Mouse (Mus musculus): ENCODE results near the gene Cabp4. TPM values are rescaled to one million over a fixed set of nuclear protein-coding genes. Genes with fewer than 3 reads are reported as not detected.

The Cabp4 gene
- polyA plus RNA-seq, 2 experiments: 0.15 TPM; not detected in 1

DNA sequence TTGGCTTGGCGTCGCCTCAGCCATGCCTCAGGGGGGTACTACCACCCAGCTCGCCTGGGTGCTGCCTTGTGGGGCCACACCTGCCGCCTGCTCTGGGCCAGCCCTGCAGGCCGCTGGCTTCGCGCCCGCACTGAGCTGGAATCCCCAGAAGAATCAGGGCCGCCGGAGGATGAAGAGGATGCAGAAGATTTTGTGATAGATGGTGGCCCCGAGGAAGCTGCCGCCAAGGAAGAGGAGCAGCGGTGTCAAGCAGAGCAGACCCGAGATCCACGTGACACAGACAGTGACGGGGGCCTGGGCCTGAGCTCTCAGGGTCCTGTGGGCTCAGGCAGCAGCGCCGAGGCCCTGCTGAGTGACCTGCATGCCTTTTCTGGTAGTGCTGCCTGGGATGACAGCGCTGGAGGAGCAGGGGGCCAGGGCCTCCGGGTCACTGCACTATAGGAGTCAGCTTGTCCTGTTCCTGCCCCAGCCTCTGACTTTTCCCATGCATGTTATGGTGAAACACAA lies 12.3 kb upstream of the Cabp4 start:
- Histone ChIP-seq H3K27ac (no peak overlapping the region), H3K4me2 (ENCODE audit: low read depth) (no peak overlapping the region), H3K4me3 (ENCODE audit: insufficient read depth in 1 of 2, low read depth in 2 of 2, low read length in 2 of 2) (no peak overlapping the region), H3K4me1 (replicated peaks; ENCODE audit: control insufficient read depth in 2 of 2, insufficient read depth in 2 of 2, low read length in 1 of 2) (no peaks in the 10 kb centered on the region; a peak in 2 of 4 replicates), H3K9me3 (ENCODE audit: control insufficient read depth, low read length) (no peaks in the 10 kb centered on the region), H3K36me3 (replicated peaks; ENCODE audit: control insufficient read depth, insufficient read depth, low read depth) (peaks cover 10% of the 10 kb centered on the region), H3K9ac (replicated peaks) (no peak overlapping the region), H3K27me3 (ENCODE audit: control insufficient read depth, insufficient read depth, low read length) (no peaks in the 10 kb centered on the region)
- no peak for DNase-seq (ENCODE audit: low read depth in 3 of 3, low spot score in 3 of 3)
- 75% methylated on average over 20 of the region's 20 CpGs for WGBS (ENCODE audit: insufficient replicate concordance)
- TF ChIP-seq EP300 (IDR thresholded peaks at IDR 0.05; ENCODE audit: low read depth) (no peak), CTCF (IDR thresholded peaks at IDR 0.05; ENCODE audit: low read depth) (no peak)
- ATAC-seq (ENCODE audit: insufficient read depth): no peak

- Histone ChIP-seq H3K4me1 (replicated peaks; ENCODE audit: control insufficient read depth in 2 of 2, insufficient read depth in 2 of 2, low read length in 1 of 2) (no peaks in the 10 kb centered on the region; a peak in 2 of 4 replicates), H3K9ac (replicated peaks) (no peak overlapping the region; the same call in 1 of the 2 replicates), H3K4me3 (ENCODE audit: insufficient read depth in 1 of 2, low read depth in 2 of 2, low read length in 2 of 2) (peak overlapping the region in 1 of 2 experiments; percentile 4; a peak in 1 of 4 replicates), H3K9me3 (ENCODE audit: control insufficient read depth, low read length) (no peaks in the 10 kb centered on the region), H3K36me3 (replicated peaks; ENCODE audit: control insufficient read depth, insufficient read depth, low read depth) (peaks cover 14% of the 10 kb centered on the region), H3K27me3 (ENCODE audit: control insufficient read depth, insufficient read depth, low read length) (no peaks in the 10 kb centered on the region), H3K4me2 (ENCODE audit: low read depth) (peak overlapping the region; percentile 8), H3K27ac (no peak overlapping the region)
- DNase-seq (ENCODE audit: low read depth in 3 of 3, low spot score in 3 of 3) (no peak), ATAC-seq (ENCODE audit: insufficient read depth) (no peak)
- TF ChIP-seq EP300 (IDR thresholded peaks at IDR 0.05; ENCODE audit: low read depth) (no peak), CTCF (IDR thresholded peaks at IDR 0.05; ENCODE audit: low read depth) (no peak)
- WGBS (ENCODE audit: insufficient replicate concordance): 49% methylated on average over 6 of the region's 6 CpGs
Observed at GRCm38 (mm10) chr19:4155223-4156072, 11.6 kb upstream of the Cabp4 start.

- ATAC-seq (ENCODE audit: insufficient read depth): peak; percentile 34; the same call in 1 of the 2 replicates
- no peaks in the 10 kb centered on the region for H3K27me3 ChIP-seq (ENCODE audit: control insufficient read depth, insufficient read depth, low read length)
- no peak overlapping the region for H3K27ac ChIP-seq
- peaks cover 14% of the 10 kb centered on the region for H3K36me3 ChIP-seq (replicated peaks; ENCODE audit: control insufficient read depth, insufficient read depth, low read depth)
- H3K4me3 ChIP-seq (ENCODE audit: insufficient read depth in 1 of 2, low read depth in 2 of 2, low read length in 2 of 2): peak overlapping the region; percentile 23 to 31; a peak in 3 of 4 replicates
- H3K9me3 ChIP-seq (ENCODE audit: control insufficient read depth, low read length): no peaks in the 10 kb centered on the region
- TF ChIP-seq EP300 (IDR thresholded peaks at IDR 0.05; ENCODE audit: low read depth) (no peak), CTCF (IDR thresholded peaks at IDR 0.05; ENCODE audit: low read depth) (no peak)
- 17% methylated on average over 13 of the region's 13 CpGs for WGBS (ENCODE audit: insufficient replicate concordance)
- peaks cover 0 to under 1% of the 10 kb centered on the region in 2 experiments; a peak in 2 of 4 replicates for H3K4me1 ChIP-seq (replicated peaks; ENCODE audit: control insufficient read depth in 2 of 2, insufficient read depth in 2 of 2, low read length in 1 of 2)
- peak overlapping the region; percentile 27 for H3K9ac ChIP-seq (replicated peaks)
- no peak for DNase-seq (ENCODE audit: low read depth in 3 of 3, low spot score in 3 of 3)
- peak overlapping the region; percentile 22 for H3K4me2 ChIP-seq (ENCODE audit: low read depth)
Observed at GRCm38 (mm10) chr19:4154437-4155222, 10.8 kb upstream of the Cabp4 start.

- Histone ChIP-seq H3K27ac (no peak within 1 kb of the TSS), H3K36me3 (replicated peaks; ENCODE audit: control insufficient read depth, insufficient read depth, low read depth) (peaks cover 9% of the 10 kb centered on the region), H3K4me3 (ENCODE audit: insufficient read depth in 1 of 2, low read depth in 2 of 2, low read length in 2 of 2) (no peak within 1 kb of the TSS), H3K4me2 (ENCODE audit: low read depth) (no peak within 1 kb of the TSS; the same call in 1 of the 2 replicates), H3K27me3 (ENCODE audit: control insufficient read depth, insufficient read depth, low read length) (no peaks in the 10 kb centered on the region), H3K9ac (replicated peaks) (no peak within 1 kb of the TSS; the same call in 1 of the 2 replicates), H3K9me3 (ENCODE audit: control insufficient read depth, low read length) (no peaks in the 10 kb centered on the region), H3K4me1 (replicated peaks; ENCODE audit: control insufficient read depth in 2 of 2, insufficient read depth in 2 of 2, low read length in 1 of 2) (peaks cover 0 to 5% of the 10 kb centered on the region in 2 experiments)
- TF ChIP-seq CTCF (IDR thresholded peaks at IDR 0.05; ENCODE audit: low read depth) (0 out of 2 replicates have a peak, but pooled peaks have one; percentile 1), EP300 (IDR thresholded peaks at IDR 0.05; ENCODE audit: low read depth) (no peak)
- no peak for DNase-seq (ENCODE audit: low read depth in 3 of 3, low spot score in 3 of 3)
- no peak for ATAC-seq (ENCODE audit: insufficient read depth)
- 73% methylated on average over 11 of the region's 11 CpGs for WGBS (ENCODE audit: insufficient replicate concordance)
Observed at GRCm38 (mm10) chr19:4153232-4153654, 9.4 kb upstream of the Cabp4 start, which contains the start of gene Ptprcap. Gene Ptprcap, plus strand, starts transcription at chr19:4153604.
